Mouse (Mus musculus): ENCODE measurements at regions not wholly inside any gene's neighbourhood (a gene's known extent, or its start where the extent isn't known, plus 50 kb on each side); places are given as distances from the start of the nearest gene placed in this dataset.

DNA sequence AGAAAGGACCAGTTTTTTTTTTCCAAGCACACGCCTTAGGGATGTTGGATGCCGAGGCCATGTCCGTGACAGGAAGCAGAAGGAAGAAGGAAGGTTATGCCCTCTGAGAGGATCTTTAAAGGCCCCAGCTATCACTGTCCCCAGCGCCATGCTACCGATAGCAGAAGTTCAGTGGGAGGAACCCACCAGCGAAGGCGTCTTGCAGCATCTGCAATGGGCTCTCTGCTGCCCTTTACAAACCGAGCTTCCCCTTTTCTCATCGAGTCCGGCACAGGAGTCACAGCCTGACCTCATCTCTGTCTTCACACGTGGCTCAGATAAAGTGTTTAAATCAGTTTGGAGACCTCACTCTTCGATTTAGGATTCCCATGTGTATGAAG is 193.5 kb downstream of the Opa1 start:
- TF ChIP-seq E2F4 (IDR thresholded peaks at IDR 0.05; ENCODE audit: insufficient read depth): no peak
- no peak for TF ChIP-seq POLR2A (IDR thresholded peaks at IDR 0.05; ENCODE audit: insufficient read length, low read depth)
- no peak for TF ChIP-seq POLR2AphosphoS2 (IDR thresholded peaks at IDR 0.05; ENCODE audit: insufficient read length, low read depth)
- no peak for TF ChIP-seq USF1 (IDR thresholded peaks at IDR 0.05; ENCODE audit: low read depth)
- TF ChIP-seq MYOG (IDR thresholded peaks at IDR 0.05; ENCODE audit: control insufficient read depth in 1 of 3, insufficient read depth in 1 of 3, insufficient read length in 2 of 3, low read depth in 2 of 3): no peak
- no peak for TF ChIP-seq MYOD1 (IDR thresholded peaks at IDR 0.05; ENCODE audit: control insufficient read depth in 1 of 3, insufficient read length in 2 of 3, low read depth in 2 of 3)
- TF ChIP-seq CEBPB (IDR thresholded peaks at IDR 0.05; ENCODE audit: insufficient read depth, poor library complexity, severe bottlenecking): no peak
- no peak for TF ChIP-seq MAX (IDR thresholded peaks at IDR 0.05; ENCODE audit: low read depth)
- no peak for TF ChIP-seq TCF12 (IDR thresholded peaks at IDR 0.05; ENCODE audit: insufficient read depth, poor library complexity, severe bottlenecking)
- no peak for TF ChIP-seq REST (IDR thresholded peaks at IDR 0.05; ENCODE audit: insufficient read depth, insufficient read length)
- TF ChIP-seq TCF3 (IDR thresholded peaks at IDR 0.05; ENCODE audit: insufficient read length, low read depth): no peak
- no peak for TF ChIP-seq SRF (IDR thresholded peaks at IDR 0.05; ENCODE audit: control insufficient read depth, insufficient read length, low read depth)
